Mouse (Mus musculus): Measurements from ENCODE around the gene Pik3r1.

DNA sequence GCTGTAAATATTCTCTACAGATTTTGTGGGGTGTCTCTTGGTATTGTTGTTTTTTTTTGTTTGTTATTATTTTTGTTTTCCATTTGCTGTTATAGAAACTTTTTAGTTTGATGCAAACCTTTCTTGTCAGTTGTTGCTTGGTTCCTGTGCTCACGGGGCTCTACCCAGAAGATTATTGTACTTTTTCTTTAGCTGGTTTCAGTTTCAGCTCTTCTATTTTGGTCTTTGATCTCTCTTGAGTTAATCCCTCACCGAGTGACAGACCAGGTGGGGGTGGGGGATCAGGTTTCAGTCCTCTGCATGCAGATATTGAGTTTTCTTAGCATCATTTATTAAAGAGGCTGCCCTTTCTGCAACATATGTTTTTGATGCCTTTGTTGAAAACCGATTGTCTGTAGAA, 99.2 kb downstream of the Pik3r1 start:
- TF ChIP-seq CTCF (IDR thresholded peaks at IDR 0.05; ENCODE audit: low read depth) = no peak
- no peak for TF ChIP-seq EP300 (IDR thresholded peaks at IDR 0.05; ENCODE audit: low read depth)

Data from heart, postnatal 0 days (tissue).